Mouse (Mus musculus) liver, embryonic 11.5 days (tissue): ENCODE data around the gene Camkk1. TPM values are rescaled to one million over a fixed set of nuclear protein-coding genes. Genes with fewer than 3 reads are reported as not detected.

ENCODE experiments used
- ATAC-seq: fragments of 200-750 bp; cut with Nextera tagmentation; replicated peaks from 2 replicates; pipeline ENCODE4 v1.8.0; 2017; ENCODE audit warnings: moderate number of reproducible peaks, mild to moderate bottlenecking, moderate TSS enrichment, moderate library complexity; ENCODE audit not compliant: low FRiP score
- DNase-seq: peaks from one replicate; pipeline ENCODE4 v3.0.0-alpha.2; 2017; ENCODE audit warnings: low spot score
- H3K27ac ChIP-seq: fragments of 300-500 bp; sonication (generic); 2 replicates; pipeline ENCODE4 v1.5.1; 2014; ENCODE audit warnings: mild to moderate bottlenecking, low read depth, low read length, control low read depth
- H3K27me3 ChIP-seq: fragments of 300-500 bp; sonication (generic); replicated peaks from 2 replicates; pipeline ENCODE4 v1.6.1; 2014; ENCODE audit warnings: low read length, mixed read lengths; ENCODE audit not compliant: control insufficient read depth, insufficient read depth
- H3K36me3 ChIP-seq: fragments of 300-500 bp; sonication (generic); 2 replicates; pipeline ENCODE4 v1.6.1; 2014; ENCODE audit warnings: mild to moderate bottlenecking, low read length, moderate library complexity, mixed read lengths; ENCODE audit not compliant: control insufficient read depth, insufficient read depth
- H3K4me1 ChIP-seq: fragments of 300-500 bp; sonication (generic); replicated peaks from 2 replicates; pipeline ENCODE4 v1.6.1; 2014; ENCODE audit warnings: low read length, mixed read lengths; ENCODE audit not compliant: control insufficient read depth, insufficient read depth
- H3K4me2 ChIP-seq: fragments of 300-500 bp; sonication (generic); 2 replicates; pipeline ENCODE4 v1.6.1; 2014; ENCODE audit warnings: mild to moderate bottlenecking, control low read depth, moderate library complexity
- H3K4me3 ChIP-seq: fragments of 300-500 bp; sonication (generic); 2 replicates; pipeline ENCODE4 v1.5.1; 2014; ENCODE audit warnings: low read depth, low read length, control low read depth
- H3K9ac ChIP-seq: fragments of 300-500 bp; sonication (generic); 2 replicates; pipeline ENCODE4 v1.6.1; 2014; ENCODE audit warnings: low read depth, low read length, control low read depth
- H3K9me3 ChIP-seq: fragments of 300-500 bp; sonication (generic); 2 replicates; pipeline ENCODE4 v1.6.1; 2016; ENCODE audit warnings: low read length, inconsistent platforms, mixed read lengths; ENCODE audit not compliant: control insufficient read depth
- WGBS: fragments of 180-500 bp; shearing (Covaris S2); extraction: QIAGEN DNeasy Blood & Tissue Kit; methylation state at CpG from one replicate; pipeline ENCODE4 v1.1.7; 2014; 5-methylcytosine and 5-hydroxymethylcytosine counted together
- polyA plus RNA-seq: library from polyadenylated mRNA; unstranded; fragments of >200 nt; fragmentation: Nextera tagmentation; extraction: Ambion mirVana; gene quantifications from 2 replicates; pipeline ENCODE4 v1.2.1, GENCODE M21; 2014

Camkk1 gene
- polyA plus RNA-seq, 1 experiment from 2014 or later, result 3.0 TPM

DNA sequence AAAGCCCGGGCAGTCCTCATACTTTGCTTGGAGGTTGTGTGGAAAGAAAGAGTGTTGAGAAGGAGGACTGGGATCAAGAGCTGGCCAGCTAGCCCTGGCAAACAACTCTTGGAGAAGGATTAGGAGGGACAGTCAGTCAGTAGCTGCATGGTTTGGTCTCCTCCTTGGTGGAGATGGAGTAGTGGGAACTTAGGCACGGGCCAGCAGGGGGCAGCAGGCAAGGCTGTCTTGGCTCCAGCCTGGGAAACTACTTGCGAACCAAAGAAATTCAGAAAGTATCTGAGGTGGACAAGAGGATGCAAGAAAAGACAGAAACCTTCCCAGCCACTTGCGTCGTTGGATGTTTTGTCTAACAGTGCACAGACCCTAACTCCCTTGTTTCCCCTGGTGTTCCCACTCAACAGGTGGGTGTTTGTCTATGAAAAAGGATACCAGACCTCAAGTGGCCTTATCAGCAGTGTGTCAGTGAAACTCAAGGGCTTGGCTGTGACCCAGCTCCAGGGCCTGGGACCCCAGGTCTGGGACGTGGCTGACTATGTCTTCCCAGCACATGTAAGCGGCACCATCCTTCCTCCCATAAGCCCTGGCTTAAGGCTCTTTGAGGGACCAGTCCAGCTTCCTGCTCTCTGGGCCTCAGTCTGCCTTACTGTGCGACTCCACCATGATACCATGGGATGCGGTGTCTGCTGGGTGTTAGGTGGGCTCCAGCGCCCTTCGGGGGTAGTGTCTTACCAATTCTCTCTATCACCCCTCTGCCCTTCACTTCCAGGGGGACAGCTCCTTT lies 10.9 kb upstream of the Camkk1 start:
- ATAC-seq, result no peak
- DNase-seq, result no peak
- H3K4me3 ChIP-seq, result no peak overlapping the region
- H3K4me2 ChIP-seq, result no peak overlapping the region
- no peaks in the 10 kb centered on the region for H3K4me1 ChIP-seq
- no peak overlapping the region for H3K27ac ChIP-seq
- WGBS, result 62% methylated on average over 11 of the region's 11 CpGs
- H3K9me3 ChIP-seq, result no peaks in the 10 kb centered on the region
- no peak overlapping the region for H3K9ac ChIP-seq
- H3K27me3 ChIP-seq, result no peaks in the 10 kb centered on the region
- H3K36me3 ChIP-seq, result no peaks in the 10 kb centered on the region

- ATAC-seq, result no peak
- Histone ChIP-seq H3K27me3 (no peaks in the 10 kb centered on the region), H3K4me3 (no peak overlapping the region), H3K27ac (no peak overlapping the region), H3K9ac (no peak overlapping the region), H3K9me3 (no peaks in the 10 kb centered on the region), H3K4me1 (no peaks in the 10 kb centered on the region), H3K36me3 (no peaks in the 10 kb centered on the region), H3K4me2 (no peak overlapping the region)
- 68% methylated on average over 2 of the region's 2 CpGs for WGBS
- no peak for DNase-seq
Observed at GRCm38 (mm10) chr11:73008826-73009225, 10.0 kb upstream of the Camkk1 start.

- Histone ChIP-seq H3K36me3 (no peaks in the 10 kb centered on the region), H3K4me2 (no peak overlapping the region), H3K27ac (no peak overlapping the region), H3K27me3 (no peaks in the 10 kb centered on the region), H3K4me1 (no peaks in the 10 kb centered on the region), H3K9me3 (no peaks in the 10 kb centered on the region), H3K9ac (no peak overlapping the region), H3K4me3 (no peak overlapping the region)
- no peak for DNase-seq
- WGBS, result 71% methylated on average over 13 of the region's 13 CpGs
- no peak for ATAC-seq
Observed at GRCm38 (mm10) chr11:73009531-73010274, 9.1 kb upstream of the Camkk1 start.

DNA sequence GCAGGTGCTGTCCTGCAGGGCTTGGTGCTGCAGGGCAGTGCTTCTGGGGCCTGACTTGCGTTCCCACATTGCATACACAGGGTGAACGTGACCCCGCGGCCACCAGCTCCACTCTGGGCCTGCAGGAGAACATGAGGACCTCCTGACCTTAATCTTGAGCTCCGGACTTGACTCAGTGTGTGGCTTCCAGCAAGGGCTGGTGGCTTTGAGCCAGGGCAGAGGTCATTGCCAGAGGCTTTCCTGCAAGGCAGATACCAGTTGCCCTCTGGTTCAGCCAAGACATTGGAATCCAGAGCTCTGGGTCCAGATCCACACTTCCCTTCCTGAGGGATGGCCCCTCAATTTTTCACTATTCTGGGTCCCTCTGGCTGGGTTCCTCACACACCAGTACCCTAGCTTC lies 4.8 kb upstream of the Camkk1 start:
- Histone ChIP-seq H3K9ac (no peak overlapping the region), H3K4me3 (no peak overlapping the region), H3K9me3 (no peaks in the 10 kb centered on the region), H3K27ac (no peak overlapping the region), H3K36me3 (no peaks in the 10 kb centered on the region), H3K4me2 (no peak overlapping the region), H3K27me3 (peaks cover 6% of the 10 kb centered on the region), H3K4me1 (0 out of 2 replicates have a peak, but pooled peaks cover 5% of the 10 kb centered on the region)
- no peak for DNase-seq
- no peak for ATAC-seq
- 74% methylated on average over 5 of the region's 5 CpGs for WGBS

DNA sequence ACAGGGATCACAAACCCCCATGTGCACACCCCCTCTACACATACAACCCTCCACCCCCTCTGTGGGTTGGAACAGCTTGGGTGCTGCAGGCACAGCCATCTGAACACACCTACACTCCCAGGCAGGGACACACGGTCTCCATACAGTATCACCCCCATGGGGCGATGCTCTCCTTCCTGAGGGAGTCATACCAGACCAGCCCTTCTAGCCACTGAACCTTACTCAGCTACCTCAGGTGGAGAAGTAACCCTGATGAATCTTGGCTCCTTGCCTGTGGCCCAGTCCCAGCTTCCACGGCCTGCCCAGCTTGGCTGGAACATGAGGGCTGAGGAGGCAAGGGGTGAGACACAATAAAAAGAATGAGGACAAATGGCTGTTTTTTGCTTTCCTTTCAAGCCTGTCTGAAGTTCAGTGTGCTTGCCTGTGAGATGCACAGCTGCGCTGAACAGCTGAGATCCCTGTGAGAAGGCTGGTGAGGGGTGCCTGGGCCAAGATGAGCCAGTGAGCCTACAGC lies 3.9 kb upstream of the Camkk1 start:
- WGBS, result 85% methylated on average over 4 of the region's 4 CpGs
- peaks cover 15% of the 10 kb centered on the region for H3K27me3 ChIP-seq
- ATAC-seq, result no peak

DNA sequence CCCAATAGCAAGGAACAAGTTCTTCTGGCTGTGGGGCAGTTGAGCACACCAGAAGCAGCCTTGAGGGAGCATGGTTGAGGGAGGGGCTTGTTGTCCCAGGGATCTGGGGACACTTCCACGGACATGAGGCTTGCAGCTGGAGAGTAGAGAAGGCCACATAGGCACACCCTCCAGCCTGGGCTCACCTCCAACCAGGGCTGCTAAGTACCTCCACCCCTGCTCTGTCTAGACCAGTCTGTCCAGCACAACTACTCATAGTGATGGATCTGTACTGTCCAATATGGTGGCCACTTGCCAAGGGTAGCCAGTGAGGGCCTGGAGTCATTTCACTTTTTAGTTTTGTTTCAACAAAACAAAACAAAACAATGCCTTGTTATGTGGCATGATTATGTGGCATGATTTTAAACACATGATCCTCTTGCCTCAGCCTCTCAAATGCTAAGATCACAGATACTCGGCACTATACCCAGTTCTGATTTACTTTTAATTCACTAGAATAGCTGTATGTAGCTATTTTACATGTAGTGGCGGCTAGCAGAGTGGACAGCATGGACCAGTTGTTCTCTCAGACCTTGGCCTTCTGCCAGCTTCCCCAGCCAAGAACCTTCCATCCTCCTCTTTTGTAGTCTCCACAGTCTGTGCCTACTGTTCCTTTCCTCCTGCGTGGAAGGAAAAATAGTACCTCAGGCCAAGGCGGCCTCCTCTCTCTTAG lies 3.3 kb upstream of the Camkk1 start:
- Histone ChIP-seq H3K9ac (no peak overlapping the region), H3K27ac (no peak overlapping the region), H3K4me1 (0 out of 2 replicates have a peak, but pooled peaks cover 8% of the 10 kb centered on the region), H3K9me3 (no peaks in the 10 kb centered on the region), H3K36me3 (no peaks in the 10 kb centered on the region), H3K4me2 (no peak overlapping the region), H3K27me3 (peaks cover 22% of the 10 kb centered on the region), H3K4me3 (no peak overlapping the region)
- ATAC-seq (no peak), DNase-seq (no peak)
- WGBS, result 79% methylated on average over 5 of the region's 5 CpGs

More for the DNA sequence above, 3.9 kb upstream of the Camkk1 start:
- no peak for DNase-seq
- Histone ChIP-seq H3K9ac (no peak overlapping the region), H3K27ac (no peak overlapping the region), H3K36me3 (no peaks in the 10 kb centered on the region), H3K9me3 (no peaks in the 10 kb centered on the region), H3K4me1 (0 out of 2 replicates have a peak, but pooled peaks cover 8% of the 10 kb centered on the region), H3K4me2 (no peak overlapping the region), H3K4me3 (no peak overlapping the region)

GRCm38 (mm10) chr11:73016103-73016420 lies 2.7 kb upstream of the Camkk1 start:
- DNase-seq (no peak), ATAC-seq (no peak)
- Histone ChIP-seq H3K27ac (no peak overlapping the region), H3K4me3 (no peak overlapping the region), H3K4me2 (no peak overlapping the region), H3K9ac (no peak overlapping the region), H3K27me3 (peaks cover 27% of the 10 kb centered on the region), H3K4me1 (0 out of 2 replicates have a peak, but pooled peaks cover 8% of the 10 kb centered on the region), H3K36me3 (no peaks in the 10 kb centered on the region), H3K9me3 (no peaks in the 10 kb centered on the region)
- 75% methylated on average over 6 of the region's 6 CpGs for WGBS

DNA sequence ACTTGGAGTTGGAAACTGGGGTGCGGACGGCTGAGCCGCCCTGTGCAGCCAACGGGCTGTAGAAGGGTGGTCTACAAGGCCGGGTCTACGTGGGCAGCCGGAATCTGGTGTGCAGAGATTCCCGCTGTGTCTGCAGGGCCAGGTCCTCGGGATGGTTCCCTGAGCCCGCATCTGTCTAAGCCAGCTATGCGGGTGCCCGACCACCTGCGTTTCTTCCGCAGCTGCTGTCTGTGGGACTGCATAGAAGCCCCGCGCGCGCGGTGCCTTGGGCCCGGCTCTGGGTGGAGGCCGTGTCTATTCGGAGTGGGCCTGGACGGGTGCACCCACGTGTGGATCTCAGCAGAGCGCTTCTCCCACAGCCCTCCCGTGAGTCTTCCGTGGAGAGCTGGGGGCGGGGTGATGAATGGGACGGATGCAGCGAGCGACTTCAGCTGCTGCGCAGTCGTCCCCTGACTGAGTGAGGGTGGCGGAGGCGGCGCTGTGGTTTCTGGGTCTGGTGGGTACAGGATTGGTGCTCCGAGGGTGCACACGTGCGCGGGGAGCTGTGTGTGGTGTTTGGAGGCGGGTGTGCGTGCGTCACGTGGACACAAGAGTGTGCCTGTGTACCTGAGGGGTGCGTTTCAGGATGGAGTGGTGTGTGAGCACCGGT lies 463 bp downstream of the Camkk1 start:
- H3K27ac ChIP-seq, result no peak overlapping the region
- H3K9ac ChIP-seq, result peak overlapping the region; percentile 55
- no peak for DNase-seq
- H3K27me3 ChIP-seq, result peaks cover 30% of the 10 kb centered on the region
- H3K36me3 ChIP-seq, result no peaks in the 10 kb centered on the region
- H3K4me1 ChIP-seq, result peaks cover 11% of the 10 kb centered on the region
- H3K4me2 ChIP-seq, result peak overlapping the region; percentile 100
- 1% methylated on average over 46 of the region's 46 CpGs for WGBS
- no peaks in the 10 kb centered on the region for H3K9me3 ChIP-seq
- peak overlapping the region; percentile 67 for H3K4me3 ChIP-seq
- ATAC-seq, result peak; percentile 16
